Mouse (Mus musculus) stomach, embryonic 16.5 days (tissue): Measurements from ENCODE around the gene Nkiras2. TPM values are rescaled to one million over a fixed set of nuclear protein-coding genes. Genes with fewer than 3 reads are reported as not detected.

ENCODE experiments used
- ATAC-seq: fragments of 200-750 bp; cut with Nextera tagmentation; 2 replicates; pipeline ENCODE4 v1.8.0; 2017; ENCODE audit warnings: moderate number of reproducible peaks, moderate TSS enrichment; ENCODE audit not compliant: insufficient read depth, low FRiP score
- H3K27ac ChIP-seq: fragments of 300-500 bp; sonication (generic); 2 replicates; pipeline ENCODE4 v1.5.1; 2014; ENCODE audit warnings: low read length
- H3K27me3 ChIP-seq: fragments of 300-500 bp; sonication (generic); 2 replicates; pipeline ENCODE4 v1.6.1; 2014; ENCODE audit warnings: low read length, control low read depth, mixed read lengths; ENCODE audit not compliant: control insufficient read depth, insufficient read depth
- H3K36me3 ChIP-seq: fragments of 300-500 bp; sonication (generic); 2 replicates; pipeline ENCODE4 v1.6.1; 2014; ENCODE audit warnings: low read length; ENCODE audit not compliant: control insufficient read depth, insufficient read depth
- H3K4me1 ChIP-seq: fragments of 300-500 bp; sonication (generic); 2 replicates; pipeline ENCODE4 v1.6.1; 2014; ENCODE audit warnings: low read length, control low read depth, mixed read lengths; ENCODE audit not compliant: control insufficient read depth, insufficient read depth
- H3K4me2 ChIP-seq: fragments of 300-500 bp; sonication (generic); 2 replicates; pipeline ENCODE4 v1.6.1; 2014; ENCODE audit warnings: low read depth, low read length, mixed read lengths
- H3K4me3 ChIP-seq: fragments of 300-500 bp; sonication (generic); replicated peaks from 2 replicates; pipeline ENCODE4 v1.5.1; 2014; ENCODE audit warnings: mild to moderate bottlenecking, low read length
- H3K9ac ChIP-seq: fragments of 300-500 bp; sonication (generic); 2 replicates; pipeline ENCODE4 v1.6.1; 2014; ENCODE audit warnings: low read length
- H3K9me3 ChIP-seq: fragments of 300-500 bp; sonication (generic); replicated peaks from 2 replicates; pipeline ENCODE4 v1.6.1; 2016; ENCODE audit warnings: low read length, control low read depth; ENCODE audit not compliant: control insufficient read depth
- WGBS: fragments of 180-500 bp; shearing (Covaris S2); extraction: QIAGEN DNeasy Blood & Tissue Kit; methylation state at CpG from one replicate; pipeline ENCODE4 v1.1.7; 2014; 5-methylcytosine and 5-hydroxymethylcytosine counted together
- polyA plus RNA-seq: library from polyadenylated mRNA; unstranded; fragments of >200 nt; fragmentation: Nextera tagmentation; extraction: Ambion mirVana; gene quantifications from 2 replicates; pipeline ENCODE4 v1.2.1, GENCODE M21; 2015

Gene Nkiras2
- polyA plus RNA-seq, 1 experiment from 2014 or later = 60.7 TPM

DNA sequence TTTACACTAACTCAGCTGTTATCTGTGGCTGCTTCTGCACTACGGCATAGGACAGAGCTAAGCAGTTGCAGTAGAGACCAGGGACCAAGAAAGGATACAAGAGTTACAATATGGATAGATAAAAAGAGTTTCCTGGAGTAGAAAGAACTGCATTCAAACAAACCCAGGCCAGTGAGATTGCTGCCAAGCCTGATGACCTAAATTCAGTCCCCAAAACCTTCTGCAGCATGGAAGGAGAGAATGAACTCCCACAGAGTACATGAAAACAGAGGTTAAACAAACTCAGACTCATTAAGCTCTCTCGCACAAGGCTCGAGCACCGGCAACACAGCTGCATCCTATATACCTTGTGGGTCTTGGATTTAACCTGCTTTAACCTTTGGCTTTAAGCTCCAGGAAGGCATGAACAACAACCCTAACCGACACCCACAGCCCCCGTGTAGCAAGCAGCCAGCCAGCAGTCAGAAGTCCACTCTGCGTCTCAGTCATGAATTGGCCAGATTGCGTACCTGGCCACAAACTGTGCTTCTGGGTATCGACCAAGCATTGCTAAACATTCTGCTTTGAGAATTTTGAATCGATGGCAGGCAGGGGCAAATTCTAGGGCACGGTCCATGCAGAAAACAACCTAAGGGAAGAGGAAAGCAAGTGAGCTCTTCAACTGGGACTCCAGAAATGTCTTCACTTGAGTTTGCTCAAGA lies 26.5 kb upstream of the Nkiras2 start:
- H3K27me3 ChIP-seq = no peaks in the 10 kb centered on the region
- H3K9ac ChIP-seq = no peak overlapping the region
- no peak for ATAC-seq
- H3K4me1 ChIP-seq = no peaks in the 10 kb centered on the region
- 89% methylated on average over 11 of the region's 11 CpGs for WGBS
- no peak overlapping the region for H3K4me2 ChIP-seq
- H3K27ac ChIP-seq = no peak overlapping the region
- H3K36me3 ChIP-seq = peaks cover 45% of the 10 kb centered on the region
- H3K9me3 ChIP-seq = no peaks in the 10 kb centered on the region
- no peak overlapping the region for H3K4me3 ChIP-seq

DNA sequence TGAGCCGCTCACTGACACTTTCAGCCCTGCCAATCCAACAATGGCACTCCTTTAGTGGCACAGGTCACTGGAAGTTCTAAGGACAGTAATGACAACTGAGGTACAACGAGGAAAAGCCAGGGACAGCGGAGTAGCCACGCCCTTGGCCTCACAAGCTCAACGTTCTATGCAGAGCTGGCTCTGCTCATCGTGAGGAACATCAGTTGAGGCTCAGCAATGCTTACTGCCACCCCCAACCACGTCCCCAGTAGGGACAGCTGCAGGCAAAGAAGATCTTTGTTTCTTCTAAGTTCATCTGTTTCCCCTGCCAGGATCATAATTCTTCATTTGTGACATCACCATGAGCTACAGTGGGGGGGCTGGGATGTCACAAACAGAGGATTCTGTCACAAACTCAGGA lies 24.4 kb upstream of the Nkiras2 start:
- peaks cover 42% of the 10 kb centered on the region for H3K36me3 ChIP-seq
- no peaks in the 10 kb centered on the region for H3K4me1 ChIP-seq
- WGBS = 79% methylated on average over 7 of the region's 7 CpGs
- no peak overlapping the region for H3K4me3 ChIP-seq
- no peaks in the 10 kb centered on the region for H3K9me3 ChIP-seq
- H3K9ac ChIP-seq = no peak overlapping the region
- no peaks in the 10 kb centered on the region for H3K27me3 ChIP-seq
- H3K4me2 ChIP-seq = no peak overlapping the region
- no peak overlapping the region for H3K27ac ChIP-seq
- no peak for ATAC-seq

DNA sequence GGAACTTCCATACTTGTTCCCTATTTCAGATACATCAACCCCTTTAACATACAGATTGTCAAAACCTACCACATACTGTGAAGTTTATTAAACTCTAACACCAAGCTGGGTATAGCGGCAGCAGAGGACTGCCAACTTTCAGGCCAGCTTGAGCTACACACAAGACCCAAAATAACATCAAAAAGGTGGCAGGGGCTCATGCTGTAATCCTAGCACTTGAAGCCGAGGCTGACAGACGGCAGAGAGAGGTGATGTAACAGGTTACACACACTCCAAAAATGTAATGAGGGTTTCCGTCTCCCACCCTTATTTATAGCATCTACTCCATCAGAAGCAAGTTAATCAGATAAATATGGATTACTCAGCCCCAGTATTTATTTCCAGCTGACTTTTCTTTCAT lies 23.5 kb upstream of the Nkiras2 start:
- no peak for ATAC-seq
- no peak overlapping the region for H3K9ac ChIP-seq
- H3K36me3 ChIP-seq = peaks cover 37% of the 10 kb centered on the region
- no peak overlapping the region for H3K4me3 ChIP-seq
- no peaks in the 10 kb centered on the region for H3K27me3 ChIP-seq
- no peak overlapping the region for H3K27ac ChIP-seq
- 81% methylated on average over 4 of the region's 4 CpGs for WGBS
- no peaks in the 10 kb centered on the region for H3K9me3 ChIP-seq
- H3K4me1 ChIP-seq = no peaks in the 10 kb centered on the region
- no peak overlapping the region for H3K4me2 ChIP-seq

DNA sequence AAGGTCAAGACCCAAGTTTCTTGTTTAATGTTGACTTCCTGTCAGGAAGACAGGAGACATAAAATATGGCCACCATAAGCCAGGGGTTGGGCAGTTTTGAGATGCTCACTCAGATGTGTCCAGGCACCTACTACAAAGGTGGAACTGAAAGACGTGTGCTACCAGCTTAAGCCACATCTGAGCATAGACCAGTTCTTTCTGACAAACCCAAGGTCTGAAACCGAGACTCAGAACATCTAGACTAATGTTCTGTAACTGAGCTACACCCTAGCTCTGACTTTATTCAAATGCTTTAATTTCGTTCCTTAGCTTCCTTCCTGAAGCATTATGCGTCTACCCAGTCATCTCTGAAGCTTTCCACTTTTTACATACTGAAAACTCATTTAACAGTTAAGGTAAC lies 21.0 kb upstream of the Nkiras2 start:
- H3K9ac ChIP-seq = no peak overlapping the region
- no peaks in the 10 kb centered on the region for H3K4me1 ChIP-seq
- no peak overlapping the region for H3K27ac ChIP-seq
- H3K27me3 ChIP-seq = no peaks in the 10 kb centered on the region
- WGBS = 74% methylated on average over 4 of the region's 4 CpGs
- H3K36me3 ChIP-seq = peaks cover 15% of the 10 kb centered on the region
- no peaks in the 10 kb centered on the region for H3K9me3 ChIP-seq
- H3K4me2 ChIP-seq = no peak overlapping the region
- ATAC-seq = no peak
- H3K4me3 ChIP-seq = no peak overlapping the region

DNA sequence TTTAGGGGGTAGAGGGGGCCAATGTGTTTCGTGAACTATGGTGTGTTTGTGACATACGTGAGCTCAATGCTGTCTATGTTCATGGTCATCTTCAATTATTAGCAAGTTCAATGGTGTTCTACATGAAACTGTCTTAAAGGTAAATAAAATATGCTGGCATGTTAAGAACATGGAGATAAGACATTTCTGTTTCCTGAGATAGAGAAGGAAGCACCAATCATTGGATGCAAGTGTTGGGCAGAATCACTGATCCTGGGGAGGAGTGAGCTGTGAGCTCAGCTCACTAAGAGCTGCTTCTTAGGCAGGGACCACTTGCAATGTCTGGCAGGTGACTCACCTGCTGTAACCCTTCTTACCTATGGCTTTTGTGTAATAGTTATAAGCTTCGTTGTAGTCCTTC lies 17.7 kb upstream of the Nkiras2 start:
- WGBS = 95% methylated on average over 3 of the region's 3 CpGs
- peaks cover 12% of the 10 kb centered on the region for H3K36me3 ChIP-seq
- ATAC-seq = no peak

DNA sequence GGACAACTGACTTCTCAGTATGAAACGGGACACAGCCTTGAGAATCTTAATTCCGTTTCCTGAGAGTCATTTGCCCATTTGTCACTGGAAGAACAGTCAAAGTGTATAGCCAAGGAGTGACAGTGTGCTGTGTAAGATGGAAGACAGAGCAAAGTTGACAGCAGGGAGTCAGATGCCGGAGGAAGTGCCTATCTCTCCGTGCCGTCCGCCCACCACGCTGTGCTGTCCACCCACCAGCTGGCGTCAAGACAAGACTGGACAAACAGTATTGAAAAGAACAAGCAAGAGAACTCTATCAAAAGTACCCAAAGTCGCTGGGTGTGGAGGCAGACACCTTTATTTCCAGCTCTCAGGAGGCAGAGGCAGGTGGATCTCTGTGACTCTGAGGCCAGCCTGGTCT lies 15.9 kb upstream of the Nkiras2 start:
- Histone ChIP-seq H3K4me1 (no peaks in the 10 kb centered on the region), H3K4me2 (no peak overlapping the region), H3K9me3 (no peaks in the 10 kb centered on the region), H3K4me3 (no peak overlapping the region), H3K36me3 (peaks cover 2% of the 10 kb centered on the region; the same call in 1 of the 2 replicates), H3K9ac (no peak overlapping the region), H3K27ac (no peak overlapping the region), H3K27me3 (no peaks in the 10 kb centered on the region)
- ATAC-seq = no peak
- 87% methylated on average over 9 of the region's 9 CpGs for WGBS

More for the DNA sequence above, 17.7 kb upstream of the Nkiras2 start:
- Histone ChIP-seq H3K27ac (no peak overlapping the region), H3K27me3 (no peaks in the 10 kb centered on the region), H3K4me2 (no peak overlapping the region), H3K9me3 (no peaks in the 10 kb centered on the region), H3K4me1 (no peaks in the 10 kb centered on the region), H3K4me3 (no peak overlapping the region), H3K9ac (no peak overlapping the region)

DNA sequence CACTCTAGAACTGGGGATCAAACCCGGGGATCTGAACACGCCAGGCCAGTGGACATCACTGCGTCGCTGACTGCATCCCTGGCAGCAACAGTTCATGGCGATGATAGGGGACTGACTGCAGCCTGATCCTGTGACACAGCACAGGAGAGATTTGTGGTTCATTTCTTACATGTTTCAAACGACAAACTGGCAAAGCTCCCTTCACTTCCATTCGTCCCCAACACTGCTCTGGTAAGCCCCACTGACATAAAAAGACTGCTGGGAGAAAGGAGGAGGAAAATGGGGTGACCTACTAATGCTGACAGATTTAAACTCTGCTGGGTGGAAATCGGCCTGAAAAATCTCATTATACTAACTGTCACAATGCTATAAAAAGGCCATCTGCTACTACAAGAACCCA lies 15.2 kb upstream of the Nkiras2 start:
- ATAC-seq = no peak
- Histone ChIP-seq H3K4me3 (no peak overlapping the region), H3K27me3 (no peaks in the 10 kb centered on the region), H3K9me3 (no peaks in the 10 kb centered on the region), H3K36me3 (peaks cover 2% of the 10 kb centered on the region; the same call in 1 of the 2 replicates), H3K27ac (no peak overlapping the region; the same call in 1 of the 2 replicates), H3K4me1 (no peaks in the 10 kb centered on the region), H3K4me2 (no peak overlapping the region), H3K9ac (no peak overlapping the region)
- WGBS = 75% methylated on average over 8 of the region's 8 CpGs

DNA sequence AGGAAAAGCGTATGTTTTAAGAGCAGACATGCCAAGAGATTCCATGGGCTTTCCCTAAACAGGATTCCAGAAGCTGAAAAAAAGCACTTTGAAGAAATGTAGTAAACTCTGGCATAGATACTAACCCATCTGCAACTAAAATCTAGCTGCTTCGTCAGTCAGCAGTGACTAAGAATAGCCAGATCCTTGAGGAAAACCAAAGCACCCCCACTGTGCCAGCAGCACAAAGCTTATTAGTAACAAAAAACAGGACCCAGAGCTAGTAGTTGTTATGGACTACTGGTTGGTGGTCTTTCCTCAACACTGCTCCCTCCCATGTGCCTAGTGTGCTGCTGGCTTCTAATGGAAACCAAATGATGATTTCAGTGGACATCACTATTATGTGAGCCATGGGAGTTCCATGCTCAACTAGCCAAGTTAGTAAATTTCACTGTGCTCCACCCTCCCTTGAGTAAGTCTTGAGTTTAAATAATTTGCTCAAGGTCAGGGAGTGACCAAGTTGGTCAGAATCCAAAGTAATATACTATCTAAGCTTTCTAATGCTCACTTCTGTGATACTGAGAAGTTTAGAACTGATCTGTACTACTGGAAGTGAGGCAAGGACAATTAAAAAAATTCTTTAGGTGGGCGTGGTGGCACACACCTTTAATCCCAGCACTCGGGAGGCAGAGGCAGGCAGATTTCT lies 14.6 kb upstream of the Nkiras2 start:
- no peak overlapping the region for H3K4me3 ChIP-seq
- no peaks in the 10 kb centered on the region for H3K4me1 ChIP-seq
- H3K27ac ChIP-seq = no peak overlapping the region
- H3K9me3 ChIP-seq = no peaks in the 10 kb centered on the region
- no peaks in the 10 kb centered on the region for H3K36me3 ChIP-seq
- H3K4me2 ChIP-seq = no peak overlapping the region
- no peaks in the 10 kb centered on the region for H3K27me3 ChIP-seq
- WGBS = 72% methylated on average over 4 of the region's 4 CpGs
- ATAC-seq = no peak
- no peak overlapping the region for H3K9ac ChIP-seq

DNA sequence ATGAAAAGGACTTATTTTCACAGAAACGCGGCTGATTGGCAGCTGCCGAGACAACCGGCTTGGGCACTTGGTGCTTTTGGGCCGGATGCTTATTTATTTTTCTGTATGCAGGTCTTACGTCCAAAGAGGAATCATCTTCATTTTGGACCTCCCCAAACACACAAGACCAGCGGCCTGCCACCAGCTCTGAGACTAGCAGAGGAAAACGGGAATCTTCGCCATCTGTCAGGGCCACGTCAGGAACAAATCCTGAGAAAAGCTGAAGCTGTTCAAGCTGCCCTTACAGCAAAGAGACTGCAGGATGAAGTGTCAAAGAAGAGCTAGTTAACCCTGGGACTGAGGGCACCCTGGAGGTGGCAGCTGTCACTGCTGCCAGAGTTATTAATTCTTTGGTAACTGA lies 13.6 kb upstream of the Nkiras2 start:
- Histone ChIP-seq H3K9me3 (no peaks in the 10 kb centered on the region), H3K4me1 (peaks cover 5% of the 10 kb centered on the region; the same call in 1 of the 2 replicates), H3K27me3 (no peaks in the 10 kb centered on the region), H3K4me2 (no peak overlapping the region), H3K36me3 (no peaks in the 10 kb centered on the region), H3K27ac (no peak overlapping the region), H3K4me3 (no peak overlapping the region), H3K9ac (no peak overlapping the region; the same call in 1 of the 2 replicates)
- WGBS = 86% methylated on average over 10 of the region's 10 CpGs
- no peak for ATAC-seq
